In genomic region chr16:94070920-94071319, GRCm38 (mm10) we compare ENCODE assay signal across 20 mouse cellular contexts. TPM values are rescaled to one million over a fixed set of nuclear protein-coding genes. Genes with fewer than 3 reads are reported as not detected.
"Had no signal": no experiment of that assay in that cellular context is flagged by ENCODE, and none has a peak within 500 bp of the region (broad histone marks: within the 10 kb centered on the region; RNA-seq: fewer than 3 reads in every experiment).

No protein-coding gene starts in this region.

- H3K4me1 ChIP-seq: limb, embryonic 12.5 days; limb, embryonic 15.5 days had no signal

- DNase-seq: kidney, adult 18-20 months; kidney, adult 9 months; kidney, postnatal 14 days; kidney, postnatal 4 days; left cerebral cortex, postnatal 4 days; liver, postnatal 0 days; lung, embryonic 14.5 days; right cerebral cortex, postnatal 14 days; right cerebral cortex, postnatal 4 days; thymus, adult 2 months; thymus, postnatal 14 days; thymus, postnatal 4 days had no signal

- H3K27ac ChIP-seq: limb, embryonic 12.5 days; limb, embryonic 15.5 days; liver, embryonic 14.5 days; macrophage; stomach, postnatal 0 days had no signal

- H3K4me2 ChIP-seq: limb, embryonic 12.5 days; limb, embryonic 15.5 days; liver, embryonic 11.5 days; lung, embryonic 14.5 days had no signal

- ATAC-seq: liver, postnatal 0 days; lung, postnatal 0 days had no signal

- H3K4me3 ChIP-seq: limb, embryonic 12.5 days; limb, embryonic 15.5 days had no signal

- H3K36me3 ChIP-seq: limb, embryonic 12.5 days; limb, embryonic 15.5 days had no signal

- H3K9ac ChIP-seq: limb, embryonic 12.5 days; limb, embryonic 15.5 days; liver, embryonic 14.5 days; liver, postnatal 0 days; lung, embryonic 14.5 days had no signal

RNA-seq across cellular contexts. Expression of gene Sim2, which starts 13.8 kb away (rescaled TPM):
- total RNA-seq: megakaryocyte, adult 5-6 weeks had no signal
- polyA plus RNA-seq: liver, postnatal 0 days; lung, postnatal 0 days; macrophage had no signal
